Mouse (Mus musculus): ENCODE measurements around the gene Gm20388.
"Not testable (repeated sequence)": the region's sequence is repeated elsewhere in the genome, so short reads cannot be mapped to it uniquely, and the experiment has no call there.

Gm20388 gene

GRCm38 (mm10) chr8:123416944-123417555 lies 3506.4 kb downstream of the Gm20388 start:
- DNase-seq (ENCODE audit: inconsistent ontology term), result no peak

GRCm38 (mm10) chr8:123419711-123420110 lies 3509.1 kb downstream of the Gm20388 start:
- no peak for DNase-seq (ENCODE audit: inconsistent ontology term)

- DNase-seq (ENCODE audit: inconsistent ontology term), result no peak
These were observed 3510.1 kb downstream of the Gm20388 start for GRCm38 (mm10) chr8:123420525-123421281.

- no peak for DNase-seq (ENCODE audit: inconsistent ontology term)
These were observed 3510.7 kb downstream of the Gm20388 start for GRCm38 (mm10) chr8:123421325-123421724.

- peak; percentile 45 for DNase-seq (ENCODE audit: inconsistent ontology term)
These were observed 3511.6 kb downstream of the Gm20388 start for GRCm38 (mm10) chr8:123422056-123422780.

- no peak for DNase-seq (ENCODE audit: inconsistent ontology term)
These were observed 3512.1 kb downstream of the Gm20388 start for GRCm38 (mm10) chr8:123422781-123423159.

- DNase-seq (ENCODE audit: inconsistent ontology term), result no peak
These were observed 3512.8 kb downstream of the Gm20388 start, which contains the start of gene Def8 for GRCm38 (mm10) chr8:123423441-123423840. Gene Def8, plus strand, starts transcription at chr8:123423527.

GRCm38 (mm10) chr8:123426511-123427509 lies 3516.2 kb downstream of the Gm20388 start:
- DNase-seq (ENCODE audit: inconsistent ontology term), result no peak

- DNase-seq (ENCODE audit: inconsistent ontology term), result no peak
These were observed 3517.1 kb downstream of the Gm20388 start for GRCm38 (mm10) chr8:123427639-123428275.

GRCm38 (mm10) chr8:123428343-123428893 lies 3517.8 kb downstream of the Gm20388 start:
- no peak for DNase-seq (ENCODE audit: inconsistent ontology term)

- DNase-seq (ENCODE audit: inconsistent ontology term), result no peak
These were observed 3518.5 kb downstream of the Gm20388 start for GRCm38 (mm10) chr8:123428939-123429721.

GRCm38 (mm10) chr8:123429722-123430013 lies 3519.0 kb downstream of the Gm20388 start:
- DNase-seq (ENCODE audit: inconsistent ontology term), result not testable (repeated sequence)

GRCm38 (mm10) chr8:123430936-123431335 lies 3520.3 kb downstream of the Gm20388 start:
- DNase-seq (ENCODE audit: inconsistent ontology term), result not testable (repeated sequence)

GRCm38 (mm10) chr8:123431616-123432365 lies 3521.2 kb downstream of the Gm20388 start:
- DNase-seq (ENCODE audit: inconsistent ontology term), result no peak

GRCm38 (mm10) chr8:123432381-123432780 lies 3521.7 kb downstream of the Gm20388 start:
- DNase-seq (ENCODE audit: inconsistent ontology term), result no peak

- not testable (repeated sequence) for DNase-seq (ENCODE audit: inconsistent ontology term)
These were observed 3522.8 kb downstream of the Gm20388 start for GRCm38 (mm10) chr8:123433241-123433974.

- no peak for DNase-seq (ENCODE audit: inconsistent ontology term)
These were observed 3531.1 kb downstream of the Gm20388 start for GRCm38 (mm10) chr8:123441788-123442187.

GRCm38 (mm10) chr8:123442351-123442750 lies 3531.7 kb downstream of the Gm20388 start:
- no peak for DNase-seq (ENCODE audit: inconsistent ontology term)

Measured in Muller cell, postnatal 12 days (primary cell).